Comparison of ENCODE assay signal across 11 mouse cellular contexts in genomic region chr16:76407321-76407920, GRCm38 (mm10). TPM values are rescaled to one million over a fixed set of nuclear protein-coding genes. Genes with fewer than 3 reads are reported as not detected.
A peak's percentile ranks its signal among the peaks of the same experiment; 100 is the strongest.
DNase-seq lines count a peak whose midpoint lies in the region; ATAC-seq lines count a peak whose summit lies in the region.
"Had no signal": no experiment of that assay in that cellular context is flagged by ENCODE, and none has a peak within 500 bp of the region (broad histone marks: within the 10 kb centered on the region; RNA-seq: fewer than 3 reads in every experiment).

No protein-coding gene starts in this region.

- no peaks in the 10 kb centered on the region for H3K9me3 ChIP-seq in heart, embryonic 11.5 days (replicated peaks; ENCODE audit: control insufficient read depth, low read length)
- H3K9me3 ChIP-seq in lung, embryonic 15.5 days, result no peaks in the 10 kb centered on the region
- no peaks in the 10 kb centered on the region for H3K9me3 ChIP-seq in heart, embryonic 15.5 days (replicated peaks)
- H3K9me3 ChIP-seq in stomach, embryonic 14.5 days (ENCODE audit: control insufficient read depth, low read depth, low read length), result no peaks in the 10 kb centered on the region
- H3K9me3 ChIP-seq in forebrain, embryonic 15.5 days, result no peaks in the 10 kb centered on the region
- H3K9me3 ChIP-seq: midbrain, embryonic 13.5 days had no signal

- peak overlapping the region; percentile 9; the same call in 1 of the 2 replicates for H3K4me2 ChIP-seq in heart, embryonic 11.5 days
- H3K4me2 ChIP-seq in lung, embryonic 15.5 days, result peak overlapping the region; percentile 26; the same call in 1 of the 2 replicates
- H3K4me2 ChIP-seq in heart, embryonic 15.5 days, result peak overlapping the region; percentile 39
- peak overlapping the region; percentile 21; the same call in 1 of the 2 replicates for H3K4me2 ChIP-seq in stomach, embryonic 14.5 days (replicated peaks; ENCODE audit: low read depth, low read length)
- H3K4me2 ChIP-seq in forebrain, embryonic 15.5 days (replicated peaks), result no peak overlapping the region
- H3K4me2 ChIP-seq: midbrain, embryonic 13.5 days had no signal

- DNase-seq in heart, postnatal 25 days (ENCODE audit: low spot score), result no peak
- DNase-seq in lung, postnatal 25 days (ENCODE audit: low spot score), result no peak
- no peak for DNase-seq in T-cell, adult 2 months (ENCODE audit: low spot score)
- DNase-seq: adrenal gland, postnatal 36 days; cerebellum, adult 2 months had no signal

- no peak overlapping the region for H3K9ac ChIP-seq in heart, embryonic 11.5 days (ENCODE audit: low read depth, low read length)
- no peak overlapping the region for H3K9ac ChIP-seq in lung, embryonic 15.5 days
- H3K9ac ChIP-seq in heart, embryonic 15.5 days, result no peak overlapping the region
- no peak overlapping the region for H3K9ac ChIP-seq in stomach, embryonic 14.5 days (replicated peaks; ENCODE audit: low read depth, low read length)
- H3K9ac ChIP-seq in forebrain, embryonic 15.5 days (replicated peaks), result no peak overlapping the region
- H3K9ac ChIP-seq: midbrain, embryonic 13.5 days had no signal

- intact Hi-C loops in heart, postnatal 25 days (cut with DNase I), result no loop called here

- H3K27me3 ChIP-seq in heart, embryonic 11.5 days (ENCODE audit: control insufficient read depth, insufficient read depth, low read length), result no peaks in the 10 kb centered on the region
- H3K27me3 ChIP-seq in lung, embryonic 15.5 days, result no peaks in the 10 kb centered on the region
- H3K27me3 ChIP-seq in heart, embryonic 15.5 days, result no peaks in the 10 kb centered on the region
- no peaks in the 10 kb centered on the region for H3K27me3 ChIP-seq in stomach, embryonic 14.5 days (ENCODE audit: control insufficient read depth, insufficient read depth, low read length)
- H3K27me3 ChIP-seq in forebrain, embryonic 15.5 days, result no peaks in the 10 kb centered on the region
- H3K27me3 ChIP-seq: midbrain, embryonic 13.5 days had no signal

- peaks cover 3% of the 10 kb centered on the region; the same call in 1 of the 2 replicates for H3K4me1 ChIP-seq in heart, embryonic 11.5 days (ENCODE audit: control insufficient read depth, insufficient read depth, low read length)
- H3K4me1 ChIP-seq in lung, embryonic 15.5 days, result peaks cover 21% of the 10 kb centered on the region; the same call in 1 of the 2 replicates
- H3K4me1 ChIP-seq in heart, embryonic 15.5 days (replicated peaks), result peaks cover 10% of the 10 kb centered on the region
- H3K4me1 ChIP-seq in stomach, embryonic 14.5 days (ENCODE audit: control insufficient read depth, insufficient read depth, low read length), result peaks cover 8% of the 10 kb centered on the region; the same call in 1 of the 2 replicates
- H3K4me1 ChIP-seq in forebrain, embryonic 15.5 days, result no peaks in the 10 kb centered on the region
- H3K4me1 ChIP-seq: midbrain, embryonic 13.5 days had no signal

- H3K27ac ChIP-seq in heart, embryonic 11.5 days (ENCODE audit: low read depth, low read length), result no peak overlapping the region
- no peak overlapping the region for H3K27ac ChIP-seq in lung, embryonic 15.5 days
- H3K27ac ChIP-seq in heart, embryonic 15.5 days, result peak overlapping the region; percentile 51; the same call in 1 of the 2 replicates
- no peak overlapping the region for H3K27ac ChIP-seq in stomach, embryonic 14.5 days (ENCODE audit: low read length)
- no peak overlapping the region for H3K27ac ChIP-seq in forebrain, embryonic 15.5 days (replicated peaks)
- H3K27ac ChIP-seq: midbrain, embryonic 13.5 days had no signal

- ATAC-seq in heart, embryonic 11.5 days (replicated peaks; ENCODE audit: insufficient number of reproducible peaks, low FRiP score, low TSS enrichment), result peak; percentile 18; the same call in 1 of the 2 replicates
- no peak for ATAC-seq in lung, embryonic 15.5 days (ENCODE audit: borderline replicate concordance, extremely low read depth, low FRiP score, low TSS enrichment)
- ATAC-seq in heart, embryonic 15.5 days (replicated peaks; ENCODE audit: insufficient number of reproducible peaks, insufficient read depth, low FRiP score, low read depth), result no peak
- no peak for ATAC-seq in stomach, embryonic 14.5 days (ENCODE audit: insufficient number of reproducible peaks, insufficient read depth, low FRiP score, low read depth)
- ATAC-seq in forebrain, embryonic 15.5 days (replicated peaks), result no peak
- ATAC-seq: midbrain, embryonic 13.5 days had no signal

- H3K36me3 ChIP-seq in heart, embryonic 11.5 days (ENCODE audit: control insufficient read depth, insufficient read depth, low read length), result no peaks in the 10 kb centered on the region
- no peaks in the 10 kb centered on the region for H3K36me3 ChIP-seq in lung, embryonic 15.5 days
- H3K36me3 ChIP-seq in heart, embryonic 15.5 days, result no peaks in the 10 kb centered on the region
- H3K36me3 ChIP-seq in stomach, embryonic 14.5 days (ENCODE audit: control insufficient read depth, insufficient read depth, low read length), result no peaks in the 10 kb centered on the region
- H3K36me3 ChIP-seq in forebrain, embryonic 15.5 days, result no peaks in the 10 kb centered on the region
- H3K36me3 ChIP-seq: midbrain, embryonic 13.5 days had no signal

- 46% methylated on average over 13 of the region's 13 CpGs for WGBS in heart, embryonic 11.5 days (ENCODE audit: insufficient replicate concordance)
- 38% methylated on average over 13 of the region's 13 CpGs for WGBS in lung, embryonic 15.5 days
- WGBS in heart, embryonic 15.5 days, result 47% methylated on average over 13 of the region's 13 CpGs
- 47% methylated on average over 13 of the region's 13 CpGs for WGBS in stomach, embryonic 14.5 days
- WGBS in forebrain, embryonic 15.5 days, result 81% methylated on average over 13 of the region's 13 CpGs

- H3K4me3 ChIP-seq in heart, embryonic 11.5 days (ENCODE audit: low read depth, low read length), result no peak overlapping the region
- H3K4me3 ChIP-seq in lung, embryonic 15.5 days, result no peak overlapping the region
- no peak overlapping the region; the same call in 1 of the 2 replicates for H3K4me3 ChIP-seq in heart, embryonic 15.5 days
- no peak overlapping the region for H3K4me3 ChIP-seq in stomach, embryonic 14.5 days (ENCODE audit: low read depth, low read length)
- no peak overlapping the region for H3K4me3 ChIP-seq in forebrain, embryonic 15.5 days
- H3K4me3 ChIP-seq: midbrain, embryonic 13.5 days had no signal

RNA-seq across cellular contexts. Expression of gene Nrip1, which starts 33.8 kb away (rescaled TPM):
- 23.6 and 26.5 TPM in 2 replicates for polyA plus RNA-seq in heart, embryonic 11.5 days (2014; fragmentation: Nextera tagmentation; extraction: Ambion mirVana)
- 10 to 100 TPM; 23.4 to 27.3 TPM for total RNA-seq in heart, postnatal 25 days (2021)
- 44.5 and 47.0 TPM in 2 replicates for polyA plus RNA-seq in lung, embryonic 15.5 days (2015; fragmentation: Nextera tagmentation; extraction: Ambion mirVana)
- polyA plus RNA-seq in heart, embryonic 15.5 days (2015; fragmentation: Nextera tagmentation; extraction: Ambion mirVana), result 19.1 and 26.1 TPM in 2 replicates
- polyA plus RNA-seq in stomach, embryonic 14.5 days (2014; fragmentation: Nextera tagmentation; extraction: Ambion mirVana), result 51.4 and 52.3 TPM in 2 replicates
- polyA plus RNA-seq in forebrain, embryonic 15.5 days (2015; fragmentation: Nextera tagmentation; extraction: Ambion mirVana), result 35.7 and 41.4 TPM in 2 replicates
